Mouse (Mus musculus) 3134 (cell line): ENCODE results near the gene Gm382.

Source experiments
- DNase-seq: peaks from one replicate; pipeline ENCODE4 v3.0.0-alpha.2; 2011; ENCODE audit warnings: low spot score; ENCODE audit not compliant: insufficient read length; ENCODE audit errors: extremely low read depth

The Gm382 gene

DNA sequence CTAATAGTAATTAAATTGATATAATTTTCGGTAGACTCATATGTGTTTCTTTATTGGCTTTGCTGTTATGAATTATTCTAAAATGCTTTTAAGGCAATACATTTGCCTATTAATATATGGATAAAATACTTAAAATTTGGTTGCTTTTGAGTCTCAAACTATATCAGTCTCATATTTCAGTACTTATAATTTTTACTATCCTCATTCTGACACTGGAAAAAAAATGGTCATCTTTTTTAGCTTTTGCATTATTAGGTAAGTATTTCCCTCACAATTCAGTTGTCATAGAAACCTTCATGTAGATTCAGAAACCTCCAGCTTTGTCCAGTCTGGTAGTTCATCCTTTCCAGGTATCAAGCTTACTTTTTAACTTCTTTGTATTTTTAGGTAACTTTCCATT is at the start of gene Gm382:
TSS of gene Gm382 (plus strand) at position 301 of the 400 bp plus-strand sequence.
- DNase-seq = no peak

DNA sequence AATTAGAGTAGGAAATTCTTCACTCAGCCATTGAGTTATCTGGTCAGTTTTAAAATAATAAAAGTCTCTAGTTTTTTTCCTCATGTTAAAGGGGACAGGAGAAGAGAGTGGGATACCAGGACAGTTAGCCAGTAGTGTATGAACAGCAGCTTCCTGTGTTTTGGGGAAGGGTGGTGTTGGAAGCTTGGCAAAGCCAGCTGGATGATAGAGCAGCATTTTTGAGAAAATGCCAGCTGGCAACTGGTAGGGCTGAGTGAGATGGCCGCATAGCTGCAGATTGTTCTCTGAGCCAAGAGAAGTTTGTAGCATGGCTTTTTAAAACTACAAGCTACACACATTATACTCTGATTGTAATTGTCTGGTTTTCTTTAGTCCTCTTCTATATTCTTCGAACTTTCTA is 30.4 kb downstream of the Gm382 start:
- peak; percentile 15 for DNase-seq

DNA sequence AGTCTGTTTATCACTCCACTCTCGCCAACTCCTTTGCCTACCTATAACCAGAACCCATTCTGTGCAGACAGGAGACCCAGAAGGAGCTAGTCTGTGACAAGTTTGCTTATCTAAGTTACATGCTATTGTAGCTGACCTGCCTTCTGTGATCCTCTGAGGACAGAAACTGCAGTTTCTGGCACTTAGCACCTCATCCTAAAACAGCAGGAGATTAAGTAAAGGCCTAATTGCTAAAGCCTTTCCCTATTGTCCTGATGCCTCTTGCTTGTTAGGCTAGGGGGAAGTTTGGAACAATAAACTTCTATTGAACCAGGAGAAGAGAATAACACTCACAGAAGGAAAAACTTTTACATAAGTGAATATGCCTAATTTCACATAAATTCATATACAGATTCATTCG is 51.5 kb downstream of the Gm382 start:
- DNase-seq = no peak

DNA sequence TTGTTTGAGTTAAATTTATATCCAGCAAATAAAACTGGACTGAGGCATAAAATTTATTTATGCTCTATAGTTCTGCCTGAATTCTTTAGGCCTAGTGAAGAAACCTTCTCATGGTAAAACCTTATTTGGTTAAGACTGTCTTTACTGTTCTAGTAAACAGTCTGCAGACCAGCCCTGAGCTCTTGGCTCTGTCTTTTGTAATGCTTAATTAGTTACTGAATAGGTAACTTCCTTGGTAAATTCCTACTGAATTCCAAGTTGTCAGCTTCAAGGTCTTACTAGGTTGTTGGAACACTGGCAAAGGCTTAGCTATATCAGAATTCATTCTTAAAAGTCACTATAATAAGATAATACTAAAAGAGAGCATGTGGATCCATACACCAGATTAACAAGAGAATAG is 53.3 kb downstream of the Gm382 start:
- DNase-seq = no peak

DNA sequence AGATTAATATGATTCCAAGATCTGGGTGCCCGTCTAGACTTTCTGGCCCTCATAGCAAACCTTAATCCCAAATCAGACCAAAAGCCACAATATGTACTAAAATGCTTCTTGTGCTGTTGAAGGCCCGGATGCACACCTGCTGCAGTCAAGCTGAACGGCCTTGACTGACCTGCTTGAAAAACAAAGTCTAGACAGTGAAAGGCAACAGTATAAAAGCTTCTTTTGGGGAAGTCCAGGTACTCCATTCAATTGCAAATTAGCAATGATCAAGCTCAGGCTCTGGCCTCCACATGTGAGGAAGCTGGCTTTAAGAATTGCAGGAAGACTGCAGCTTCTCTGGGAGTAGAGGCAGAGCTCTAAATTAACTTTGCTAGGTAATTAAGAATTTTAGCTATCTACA is 54.2 kb downstream of the Gm382 start:
- no peak for DNase-seq

DNA sequence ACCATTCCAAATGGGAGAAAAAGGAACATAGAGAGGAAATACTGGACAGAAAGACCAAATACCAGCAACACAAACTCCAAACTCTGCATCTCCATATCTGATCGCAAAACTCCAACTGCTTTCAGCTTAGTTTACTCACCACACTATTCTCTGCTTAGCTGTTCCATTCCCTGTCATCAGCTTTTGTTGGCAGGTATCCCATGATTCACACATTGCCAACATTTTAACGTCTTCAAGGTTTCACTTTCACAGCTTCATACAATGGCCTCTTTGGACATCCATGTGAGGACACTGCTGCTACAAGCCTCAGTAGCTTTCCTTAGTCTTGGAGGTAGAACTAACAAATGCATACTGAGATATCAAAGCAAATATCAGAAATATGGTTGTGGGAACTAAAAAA is 64.6 kb downstream of the Gm382 start:
- peak; percentile 9 for DNase-seq
